Mouse (Mus musculus) frontal cortex, postnatal 10 days (tissue): Measurements from ENCODE around the gene Rwdd3.

Experiments
- DNase-seq, 2 experiments: peaks; one replicate each; pipeline ENCODE4 v3.0.0; 2022; ENCODE audit warnings: low spot score in 2 of 2, mixed read lengths in 1 of 2

The Rwdd3 gene

GRCm38 (mm10) chr3:121160424-121160823 lies 11.1 kb downstream of the Rwdd3 start:
- no peak for DNase-seq

GRCm38 (mm10) chr3:121159566-121159965 lies 11.9 kb downstream of the Rwdd3 start:
- no peak for DNase-seq

- no peak for DNase-seq
Measured at GRCm38 (mm10) chr3:121158901-121159351, 12.6 kb downstream of the Rwdd3 start.

- no peak for DNase-seq
Measured at GRCm38 (mm10) chr3:121157546-121158330, 13.8 kb downstream of the Rwdd3 start.

GRCm38 (mm10) chr3:121156451-121157186 lies 14.9 kb downstream of the Rwdd3 start:
- DNase-seq: no peak

- DNase-seq: no peak
Measured at GRCm38 (mm10) chr3:121156043-121156442, 15.5 kb downstream of the Rwdd3 start.

- no peak for DNase-seq
Measured at GRCm38 (mm10) chr3:121133937-121134336, 37.6 kb downstream of the Rwdd3 start.

GRCm38 (mm10) chr3:121133039-121133438 lies 38.5 kb downstream of the Rwdd3 start:
- no peak for DNase-seq

- no peak for DNase-seq
Measured at GRCm38 (mm10) chr3:121127171-121127570, 44.3 kb downstream of the Rwdd3 start.

GRCm38 (mm10) chr3:121126476-121126875 lies 45.0 kb downstream of the Rwdd3 start:
- no peak for DNase-seq

GRCm38 (mm10) chr3:121121072-121121471 lies 50.4 kb downstream of the Rwdd3 start:
- no peak for DNase-seq

GRCm38 (mm10) chr3:121116590-121116989 lies 54.9 kb downstream of the Rwdd3 start:
- no peak for DNase-seq

GRCm38 (mm10) chr3:121116067-121116466 lies 55.4 kb downstream of the Rwdd3 start:
- DNase-seq: no peak

GRCm38 (mm10) chr3:121111068-121111467 lies 60.4 kb downstream of the Rwdd3 start:
- no peak for DNase-seq

- DNase-seq: no peak
Measured at GRCm38 (mm10) chr3:121110430-121110829, 61.1 kb downstream of the Rwdd3 start.

GRCm38 (mm10) chr3:121107481-121107880 lies 64.0 kb downstream of the Rwdd3 start:
- no peak for DNase-seq

GRCm38 (mm10) chr3:121105408-121105708 lies 66.1 kb downstream of the Rwdd3 start:
- DNase-seq: no peak
